Mouse (Mus musculus): Measurements from ENCODE around the gene Cep112. TPM values are rescaled to one million over a fixed set of nuclear protein-coding genes. Genes with fewer than 3 reads are reported as not detected.

The Cep112 gene
- polyA plus RNA-seq, 1 experiment, result 0.43 TPM

DNA sequence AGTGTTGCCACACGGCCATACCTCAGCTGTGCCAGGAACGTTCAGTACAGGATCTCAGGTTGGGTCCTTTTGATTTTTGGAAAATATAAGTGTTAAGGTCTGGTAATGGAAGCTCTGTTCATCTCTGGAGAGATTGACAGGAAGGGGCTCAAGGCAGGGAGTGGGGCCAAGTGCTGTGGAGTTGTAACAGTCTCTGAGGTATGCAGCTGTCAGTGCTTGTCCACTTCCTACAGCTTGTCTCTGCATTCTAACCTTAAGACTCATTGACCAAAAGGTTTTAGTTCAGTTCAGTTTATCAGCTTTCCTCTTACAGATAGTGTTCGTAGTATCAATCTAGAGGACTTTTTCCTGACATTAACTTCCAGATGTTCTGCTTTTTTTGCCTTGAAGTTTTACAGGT, 384.6 kb downstream of the Cep112 start:
- no peaks in the 10 kb centered on the region for H3K36me3 ChIP-seq (ENCODE audit: control insufficient read depth, insufficient read depth)
- no peak overlapping the region for H3ac ChIP-seq (ENCODE audit: control insufficient read depth, insufficient read length)
- TF ChIP-seq MYOD1 (IDR thresholded peaks at IDR 0.05; ENCODE audit: control insufficient read depth in 1 of 3, insufficient read length in 2 of 3, low read depth in 2 of 3) (peak in 2 of 3 experiments; percentile 86 to 90), REST (IDR thresholded peaks at IDR 0.05; ENCODE audit: insufficient read depth, insufficient read length) (no peak)
- H3K79me2 ChIP-seq (ENCODE audit: control insufficient read depth, insufficient read depth), result no peaks in the 10 kb centered on the region
- H3K4me3 ChIP-seq, result no peak overlapping the region
- H3K4me2 ChIP-seq (ENCODE audit: low read depth), result no peak overlapping the region
- H3K27me3 ChIP-seq (ENCODE audit: control insufficient read depth, insufficient read depth, insufficient read length), result no peaks in the 10 kb centered on the region

DNA sequence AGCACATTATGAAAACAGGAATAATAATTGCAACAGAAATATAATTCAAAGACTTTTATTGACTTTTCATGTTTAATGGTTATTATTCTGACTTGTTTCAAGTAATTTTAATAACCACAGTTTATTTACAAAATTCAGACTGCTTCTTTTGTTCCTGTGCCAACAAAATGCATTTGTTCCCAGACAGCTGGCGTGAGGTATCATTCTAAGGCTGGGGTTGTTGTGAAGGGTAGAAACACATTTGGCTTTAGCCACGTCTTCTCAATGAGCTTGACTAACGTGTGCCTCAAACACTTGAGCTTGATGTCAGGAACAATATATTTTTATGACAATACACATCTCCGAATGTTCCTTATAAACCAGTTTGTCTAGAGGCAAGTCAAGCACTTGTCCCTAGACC, 396.8 kb downstream of the Cep112 start:
- no peaks in the 10 kb centered on the region for H3K27me3 ChIP-seq (ENCODE audit: control insufficient read depth, insufficient read depth, insufficient read length)
- H3K4me3 ChIP-seq, result no peak overlapping the region
- no peak overlapping the region for H3ac ChIP-seq (ENCODE audit: control insufficient read depth, insufficient read length)
- H3K4me2 ChIP-seq (ENCODE audit: low read depth), result peak overlapping the region; percentile 9
- TF ChIP-seq MAX (IDR thresholded peaks at IDR 0.05; ENCODE audit: low read depth) (no peak), MYOD1 (IDR thresholded peaks at IDR 0.05; ENCODE audit: control insufficient read depth in 1 of 3, insufficient read length in 2 of 3, low read depth in 2 of 3) (peak in 1 of 3 experiments; percentile 47)
- no peaks in the 10 kb centered on the region for H3K36me3 ChIP-seq (ENCODE audit: control insufficient read depth, insufficient read depth)
- H3K79me2 ChIP-seq (ENCODE audit: control insufficient read depth, insufficient read depth), result no peaks in the 10 kb centered on the region

DNA sequence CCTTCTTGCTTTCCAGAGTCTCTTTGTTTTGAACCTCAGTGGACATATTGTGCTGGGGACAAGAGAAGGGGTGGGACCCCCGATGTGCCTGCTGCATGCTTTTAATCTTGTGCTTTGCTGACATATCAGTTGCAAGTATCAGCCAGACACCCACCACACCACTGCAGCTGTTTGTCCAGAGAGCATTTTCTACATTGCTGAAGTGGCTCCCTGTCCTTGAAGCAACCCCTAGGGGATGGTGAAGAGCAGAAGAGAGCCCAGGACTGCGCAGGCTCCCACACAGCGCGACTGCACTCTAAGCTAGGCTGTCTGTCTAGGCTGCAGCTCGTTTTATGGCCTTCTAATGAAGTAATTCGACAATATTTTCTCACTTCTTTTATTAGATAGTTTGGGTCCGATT, 397.3 kb downstream of the Cep112 start:
- Histone ChIP-seq H3ac (ENCODE audit: control insufficient read depth, insufficient read length) (no peak overlapping the region), H3K36me3 (ENCODE audit: control insufficient read depth, insufficient read depth) (no peaks in the 10 kb centered on the region), H3K27me3 (ENCODE audit: control insufficient read depth, insufficient read depth, insufficient read length) (no peaks in the 10 kb centered on the region), H3K79me2 (ENCODE audit: control insufficient read depth, insufficient read depth) (no peaks in the 10 kb centered on the region), H3K4me2 (ENCODE audit: low read depth) (peak overlapping the region; percentile 12), H3K4me3 (no peak overlapping the region)
- TF ChIP-seq TCF3 (IDR thresholded peaks at IDR 0.05; ENCODE audit: insufficient read length, low read depth) (no peak), POLR2AphosphoS2 (IDR thresholded peaks at IDR 0.05; ENCODE audit: insufficient read length, low read depth) (no peak), E2F4 (IDR thresholded peaks at IDR 0.05; ENCODE audit: insufficient read depth) (no peak), USF1 (IDR thresholded peaks at IDR 0.05; ENCODE audit: low read depth) (no peak), REST (IDR thresholded peaks at IDR 0.05; ENCODE audit: insufficient read depth, insufficient read length) (no peak), MAX (IDR thresholded peaks at IDR 0.05; ENCODE audit: low read depth) (no peak), MYOD1 (IDR thresholded peaks at IDR 0.05; ENCODE audit: control insufficient read depth in 1 of 3, insufficient read length in 2 of 3, low read depth in 2 of 3) (peak in 2 of 3 experiments; percentile 14 to 53), POLR2A (IDR thresholded peaks at IDR 0.05; ENCODE audit: insufficient read length, low read depth) (no peak), TCF12 (IDR thresholded peaks at IDR 0.05; ENCODE audit: insufficient read depth, poor library complexity, severe bottlenecking) (peak; percentile 19), MYOG (IDR thresholded peaks at IDR 0.05; ENCODE audit: control insufficient read depth in 1 of 3, insufficient read depth in 1 of 3, insufficient read length in 2 of 3, low read depth in 2 of 3) (peak in 1 of 3 experiments; percentile 71), CEBPB (IDR thresholded peaks at IDR 0.05; ENCODE audit: insufficient read depth, poor library complexity, severe bottlenecking) (no peak), SRF (IDR thresholded peaks at IDR 0.05; ENCODE audit: control insufficient read depth, insufficient read length, low read depth) (no peak)

DNA sequence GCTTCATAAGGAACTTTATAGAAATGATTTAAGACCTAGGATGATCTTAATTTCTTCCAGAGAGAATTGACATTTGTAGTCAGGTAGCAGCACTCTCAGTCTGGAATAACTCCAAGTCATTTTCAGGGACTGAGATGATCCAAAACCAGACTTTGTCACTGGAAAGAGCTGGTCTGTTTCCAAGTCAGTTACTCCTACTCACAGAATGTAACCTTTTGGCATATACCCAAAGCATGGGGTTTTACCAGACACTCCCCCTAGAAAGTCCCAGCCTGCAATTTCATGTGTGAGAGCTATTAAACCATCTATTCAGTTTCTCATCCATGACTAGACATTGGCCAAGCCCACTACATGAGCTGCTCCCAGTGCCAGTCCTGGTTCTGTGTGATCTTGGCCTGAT, 402.3 kb downstream of the Cep112 start:
- Histone ChIP-seq H3K36me3 (ENCODE audit: control insufficient read depth, insufficient read depth) (no peaks in the 10 kb centered on the region), H3ac (ENCODE audit: control insufficient read depth, insufficient read length) (no peak overlapping the region), H3K4me3 (no peak overlapping the region), H3K27me3 (ENCODE audit: control insufficient read depth, insufficient read depth, insufficient read length) (no peaks in the 10 kb centered on the region), H3K79me2 (ENCODE audit: control insufficient read depth, insufficient read depth) (no peaks in the 10 kb centered on the region), H3K4me2 (ENCODE audit: low read depth) (no peak overlapping the region)
- no peak for TF ChIP-seq MYOD1 (IDR thresholded peaks at IDR 0.05; ENCODE audit: control insufficient read depth in 1 of 3, insufficient read length in 2 of 3, low read depth in 2 of 3)
- no peak for TF ChIP-seq CEBPB (IDR thresholded peaks at IDR 0.05; ENCODE audit: insufficient read depth, poor library complexity, severe bottlenecking)
- TF ChIP-seq POLR2AphosphoS2 (IDR thresholded peaks at IDR 0.05; ENCODE audit: insufficient read length, low read depth), result no peak
- no peak for TF ChIP-seq MYOG (IDR thresholded peaks at IDR 0.05; ENCODE audit: control insufficient read depth in 1 of 3, insufficient read depth in 1 of 3, insufficient read length in 2 of 3, low read depth in 2 of 3)
- no peak for TF ChIP-seq TCF3 (IDR thresholded peaks at IDR 0.05; ENCODE audit: insufficient read length, low read depth)
- no peak for TF ChIP-seq USF1 (IDR thresholded peaks at IDR 0.05; ENCODE audit: low read depth)
- no peak for TF ChIP-seq E2F4 (IDR thresholded peaks at IDR 0.05; ENCODE audit: insufficient read depth)
- no peak for TF ChIP-seq SRF (IDR thresholded peaks at IDR 0.05; ENCODE audit: control insufficient read depth, insufficient read length, low read depth)
- no peak for TF ChIP-seq REST (IDR thresholded peaks at IDR 0.05; ENCODE audit: insufficient read depth, insufficient read length)

DNA sequence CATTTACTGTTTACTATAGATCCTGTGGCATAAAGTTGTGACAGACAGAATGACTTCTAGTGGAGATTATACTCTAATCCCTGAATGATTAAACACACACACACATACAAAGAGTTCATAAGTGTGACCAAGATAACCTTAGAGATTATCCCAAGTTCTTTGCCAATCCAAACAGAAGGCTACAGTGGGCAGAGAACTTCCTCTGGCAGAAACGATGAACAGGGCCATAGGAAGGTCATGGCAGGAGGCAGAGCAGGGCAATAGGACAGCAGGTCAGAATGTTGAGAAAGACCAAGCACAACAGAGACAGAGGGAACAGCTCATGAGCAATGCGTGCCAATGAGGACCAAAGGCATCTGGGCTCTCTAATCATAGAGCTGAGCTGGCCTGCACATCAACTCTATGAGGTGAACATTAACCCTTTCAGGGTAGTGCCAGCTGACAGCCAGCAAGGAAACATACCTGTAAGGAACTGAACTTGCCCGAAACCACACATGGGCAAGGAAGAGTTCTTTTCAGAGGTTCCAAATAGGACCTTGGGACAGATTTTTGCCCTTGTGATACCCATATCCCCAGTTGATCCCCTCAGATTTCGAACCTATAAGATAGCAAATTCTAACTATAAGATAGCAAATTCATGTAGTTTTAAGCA, 403.5 kb downstream of the Cep112 start:
- Histone ChIP-seq H3K36me3 (ENCODE audit: control insufficient read depth, insufficient read depth) (no peaks in the 10 kb centered on the region), H3K4me3 (no peak overlapping the region), H3ac (ENCODE audit: control insufficient read depth, insufficient read length) (no peak overlapping the region), H3K79me2 (ENCODE audit: control insufficient read depth, insufficient read depth) (no peaks in the 10 kb centered on the region), H3K4me2 (ENCODE audit: low read depth) (no peak overlapping the region), H3K27me3 (ENCODE audit: control insufficient read depth, insufficient read depth, insufficient read length) (no peaks in the 10 kb centered on the region)
- TF ChIP-seq POLR2A (IDR thresholded peaks at IDR 0.05; ENCODE audit: insufficient read length, low read depth) (no peak), MYOG (IDR thresholded peaks at IDR 0.05; ENCODE audit: control insufficient read depth in 1 of 3, insufficient read depth in 1 of 3, insufficient read length in 2 of 3, low read depth in 2 of 3) (no peak), MAX (IDR thresholded peaks at IDR 0.05; ENCODE audit: low read depth) (no peak), SRF (IDR thresholded peaks at IDR 0.05; ENCODE audit: control insufficient read depth, insufficient read length, low read depth) (no peak), REST (IDR thresholded peaks at IDR 0.05; ENCODE audit: insufficient read depth, insufficient read length) (no peak)
